Mouse (Mus musculus): Measurements from ENCODE around the gene Lrp8.
A peak's percentile ranks its signal among the peaks of the same experiment; 100 is the strongest.

Lrp8 gene

DNA sequence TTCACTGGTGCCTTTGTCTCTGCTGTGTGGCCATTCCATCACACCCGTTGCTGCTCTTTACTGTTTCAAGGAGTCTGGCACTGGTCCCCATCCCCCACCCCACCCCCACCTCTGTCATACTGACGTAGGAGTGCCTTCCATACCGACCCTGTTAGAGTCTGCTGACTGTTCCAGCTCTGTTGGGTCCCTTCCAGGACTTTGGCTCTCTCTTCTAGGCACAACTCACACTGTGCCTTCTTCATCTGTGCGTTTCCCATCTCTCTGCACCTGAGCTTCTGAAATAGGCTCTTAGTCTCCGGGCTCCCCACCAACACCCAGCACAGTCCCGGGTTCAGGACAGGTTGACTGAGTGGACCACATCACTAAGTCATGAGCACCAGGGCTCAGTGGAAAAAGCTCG lies 44.7 kb downstream of the Lrp8 start:
- no peak for DNase-seq (ENCODE audit: low read depth, low spot score)
- Histone ChIP-seq H3K36me3 (ENCODE audit: control insufficient read depth, insufficient read depth, low read length, poor library complexity, severe bottlenecking) (no peaks in the 10 kb centered on the region), H3K27me3 (ENCODE audit: control insufficient read depth, insufficient read depth, low read length, poor library complexity, severe bottlenecking) (no peaks in the 10 kb centered on the region)

DNA sequence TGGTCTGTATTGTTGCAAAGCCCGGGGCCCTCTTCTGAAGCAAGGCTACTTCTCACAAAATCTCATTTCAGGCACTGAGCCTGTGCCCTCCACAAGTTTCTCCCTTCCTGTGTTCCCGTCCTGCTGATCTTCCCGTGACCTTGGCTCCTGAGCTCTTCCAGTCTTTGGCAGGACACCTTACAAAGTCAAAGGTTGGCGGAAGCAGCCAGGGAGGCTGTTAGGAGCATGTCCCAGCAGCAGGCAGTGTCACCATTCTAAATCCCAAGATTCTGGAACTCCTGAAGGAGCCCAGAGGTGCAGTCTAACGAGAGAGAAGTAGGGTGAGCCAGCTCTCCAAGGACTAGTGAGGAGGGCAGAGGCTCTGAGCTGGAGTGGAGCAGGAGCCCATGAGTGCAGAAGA lies 46.5 kb downstream of the Lrp8 start:
- Histone ChIP-seq H3K27me3 (ENCODE audit: control insufficient read depth, insufficient read depth, low read length, poor library complexity, severe bottlenecking) (no peaks in the 10 kb centered on the region), H3K36me3 (ENCODE audit: control insufficient read depth, insufficient read depth, low read length, poor library complexity, severe bottlenecking) (no peaks in the 10 kb centered on the region)
- DNase-seq (ENCODE audit: low read depth, low spot score) = no peak

- H3K27me3 ChIP-seq (ENCODE audit: control insufficient read depth, insufficient read depth, low read length, poor library complexity, severe bottlenecking) = no peaks in the 10 kb centered on the region
- H3K36me3 ChIP-seq (ENCODE audit: control insufficient read depth, insufficient read depth, low read length, poor library complexity, severe bottlenecking) = no peaks in the 10 kb centered on the region
- no peak for DNase-seq (ENCODE audit: low read depth, low spot score)
These were observed 47.6 kb downstream of the Lrp8 start for GRCm38 (mm10) chr4:107849621-107850020.

- no peak for DNase-seq (ENCODE audit: low read depth, low spot score)
- H3K27me3 ChIP-seq (ENCODE audit: control insufficient read depth, insufficient read depth, low read length, poor library complexity, severe bottlenecking) = no peaks in the 10 kb centered on the region
These were observed 48.0 kb downstream of the Lrp8 start for GRCm38 (mm10) chr4:107850091-107850490.

DNA sequence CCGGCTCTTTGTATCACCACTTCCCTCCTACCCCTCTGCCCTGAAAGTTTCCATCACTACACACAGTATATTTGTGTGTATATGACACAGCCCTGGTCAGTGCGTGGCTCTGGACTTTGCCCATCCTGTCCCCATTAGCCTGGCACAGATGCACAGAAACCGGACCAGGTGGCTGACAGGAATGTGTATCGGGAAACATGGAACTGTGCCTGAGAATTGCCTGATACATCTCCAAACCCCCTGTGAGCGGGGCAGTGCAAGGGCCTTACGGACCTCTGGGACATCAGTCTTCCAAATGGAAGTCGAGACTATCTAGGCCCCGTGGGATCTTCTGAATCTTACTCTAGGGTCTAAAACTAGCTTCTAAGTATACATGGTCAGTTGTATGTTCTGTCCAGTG lies 51.3 kb downstream of the Lrp8 start:
- Histone ChIP-seq H3K36me3 (ENCODE audit: control insufficient read depth, insufficient read depth, low read length, poor library complexity, severe bottlenecking) (no peaks in the 10 kb centered on the region), H3K27me3 (ENCODE audit: control insufficient read depth, insufficient read depth, low read length, poor library complexity, severe bottlenecking) (no peaks in the 10 kb centered on the region)
- DNase-seq (ENCODE audit: low read depth, low spot score) = no peak

More at GRCm38 (mm10) chr4:107850091-107850490, 48.0 kb downstream of the Lrp8 start:
- H3K36me3 ChIP-seq (ENCODE audit: control insufficient read depth, insufficient read depth, low read length, poor library complexity, severe bottlenecking) = no peaks in the 10 kb centered on the region

DNA sequence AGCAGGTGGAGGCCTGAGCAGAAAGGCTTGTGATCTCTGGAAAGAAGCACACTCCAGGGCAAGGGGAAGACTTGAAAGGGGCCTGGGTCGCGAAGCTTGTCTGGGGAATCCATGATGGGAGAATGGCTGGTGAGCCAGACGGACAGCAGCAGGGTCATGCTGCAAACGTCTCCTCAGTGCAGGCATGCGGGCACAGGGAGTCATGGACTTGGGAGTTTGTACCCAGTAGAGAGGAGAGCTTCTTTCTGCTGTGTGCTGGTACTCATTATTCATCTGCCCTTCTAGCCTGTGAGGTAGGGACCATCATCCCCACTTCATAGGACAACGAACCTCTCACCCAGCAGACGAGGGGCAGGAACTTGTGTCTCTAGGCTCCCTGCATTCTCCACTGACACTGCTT lies 51.8 kb downstream of the Lrp8 start:
- DNase-seq (ENCODE audit: low read depth, low spot score) = no peak
- Histone ChIP-seq H3K27me3 (ENCODE audit: control insufficient read depth, insufficient read depth, low read length, poor library complexity, severe bottlenecking) (no peaks in the 10 kb centered on the region), H3K36me3 (ENCODE audit: control insufficient read depth, insufficient read depth, low read length, poor library complexity, severe bottlenecking) (no peaks in the 10 kb centered on the region)

- DNase-seq (ENCODE audit: low read depth, low spot score) = no peak
- Histone ChIP-seq H3K36me3 (ENCODE audit: control insufficient read depth, insufficient read depth, low read length, poor library complexity, severe bottlenecking) (no peaks in the 10 kb centered on the region), H3K27me3 (ENCODE audit: control insufficient read depth, insufficient read depth, low read length, poor library complexity, severe bottlenecking) (no peaks in the 10 kb centered on the region)
These were observed 55.1 kb downstream of the Lrp8 start for GRCm38 (mm10) chr4:107856958-107857686.

DNA sequence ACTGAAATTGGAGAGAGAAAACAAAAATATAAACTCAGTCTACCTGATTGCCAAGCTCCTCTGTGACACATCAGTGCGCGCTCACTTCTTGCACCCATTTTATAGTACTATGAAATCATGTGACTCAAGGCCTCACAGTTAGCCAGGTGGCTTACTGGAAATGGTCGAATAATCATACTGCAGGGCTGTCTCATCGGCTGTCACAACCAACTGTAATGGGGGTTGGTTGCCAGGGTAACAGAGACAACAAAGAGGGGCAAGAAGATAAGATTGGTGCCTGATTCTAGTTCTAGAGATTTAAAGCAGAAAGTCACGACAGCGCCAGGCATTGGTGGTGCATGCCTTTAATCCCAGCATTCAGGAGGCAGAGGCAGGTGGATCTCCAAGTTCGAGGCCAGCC lies 56.9 kb downstream of the Lrp8 start:
- DNase-seq (ENCODE audit: low read depth, low spot score) = no peak
- Histone ChIP-seq H3K36me3 (ENCODE audit: control insufficient read depth, insufficient read depth, low read length, poor library complexity, severe bottlenecking) (no peaks in the 10 kb centered on the region), H3K27me3 (ENCODE audit: control insufficient read depth, insufficient read depth, low read length, poor library complexity, severe bottlenecking) (no peaks in the 10 kb centered on the region)

GRCm38 (mm10) chr4:107864866-107865265 lies 62.8 kb downstream of the Lrp8 start:
- DNase-seq (ENCODE audit: low read depth, low spot score) = no peak
- Histone ChIP-seq H3K36me3 (ENCODE audit: control insufficient read depth, insufficient read depth, low read length, poor library complexity, severe bottlenecking) (no peaks in the 10 kb centered on the region), H3K27me3 (ENCODE audit: control insufficient read depth, insufficient read depth, low read length, poor library complexity, severe bottlenecking) (no peaks in the 10 kb centered on the region)

DNA sequence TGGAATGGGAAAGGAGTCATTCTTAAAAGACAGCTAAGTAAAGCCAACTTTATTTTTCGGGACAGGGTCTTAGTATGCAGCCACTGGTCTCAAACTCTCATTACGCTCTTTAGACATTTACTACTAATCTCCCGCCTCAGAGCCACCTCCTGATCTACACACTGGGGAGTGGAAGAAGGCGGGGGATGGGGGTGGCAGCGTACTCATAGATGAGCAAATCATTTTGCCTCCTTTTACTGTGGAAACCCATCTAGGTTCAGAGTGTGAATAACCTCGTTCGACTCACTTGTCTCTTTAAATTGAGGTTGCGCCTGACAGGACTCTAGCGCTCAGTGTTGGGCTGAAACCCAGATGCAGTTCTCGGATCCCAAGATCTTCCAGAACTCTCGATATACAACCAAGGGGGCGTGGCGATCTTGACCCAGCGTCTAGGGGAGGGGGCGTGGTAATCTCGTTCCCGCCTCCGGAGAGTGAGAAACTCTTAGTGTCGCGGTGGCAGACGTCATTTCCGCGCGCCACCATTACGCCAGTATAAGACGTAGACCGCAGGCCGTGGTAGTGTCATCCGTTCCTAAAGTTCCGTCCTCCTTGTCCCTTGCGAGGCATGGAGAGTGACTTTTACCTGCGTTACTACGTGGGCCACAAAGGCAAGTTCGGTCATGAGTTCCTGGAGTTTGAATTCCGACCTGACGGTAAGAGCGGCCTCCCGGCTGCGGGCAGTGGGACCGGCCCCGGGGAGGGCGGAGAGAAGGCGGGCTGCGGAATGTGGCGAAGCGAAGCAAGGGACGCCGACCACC lies 77.4 kb downstream of the Lrp8 start, which contains the start of gene Magoh:
TSS of gene Magoh (plus strand) at position 502 of the 797 bp plus-strand sequence.
- Histone ChIP-seq H3K36me3 (ENCODE audit: control insufficient read depth, insufficient read depth, low read length, poor library complexity, severe bottlenecking) (peaks cover 1% of the 10 kb centered on the region; the same call in 1 of the 2 replicates), H3K27me3 (ENCODE audit: control insufficient read depth, insufficient read depth, low read length, poor library complexity, severe bottlenecking) (no peaks in the 10 kb centered on the region)
- peak; percentile 97 for DNase-seq (ENCODE audit: low read depth, low spot score)

GRCm38 (mm10) chr4:107881631-107882030 lies 79.6 kb downstream of the Lrp8 start:
- no peak for DNase-seq (ENCODE audit: low read depth, low spot score)
- Histone ChIP-seq H3K27me3 (ENCODE audit: control insufficient read depth, insufficient read depth, low read length, poor library complexity, severe bottlenecking) (no peaks in the 10 kb centered on the region), H3K36me3 (ENCODE audit: control insufficient read depth, insufficient read depth, low read length, poor library complexity, severe bottlenecking) (peaks cover 3% of the 10 kb centered on the region; the same call in 1 of the 2 replicates)

GRCm38 (mm10) chr4:107886371-107886770 lies 84.3 kb downstream of the Lrp8 start:
- no peaks in the 10 kb centered on the region for H3K27me3 ChIP-seq (ENCODE audit: control insufficient read depth, insufficient read depth, low read length, poor library complexity, severe bottlenecking)
- peaks cover 3% of the 10 kb centered on the region; the same call in 1 of the 2 replicates for H3K36me3 ChIP-seq (ENCODE audit: control insufficient read depth, insufficient read depth, low read length, poor library complexity, severe bottlenecking)
- DNase-seq (ENCODE audit: low read depth, low spot score) = no peak

- H3K27me3 ChIP-seq (ENCODE audit: control insufficient read depth, insufficient read depth, low read length, poor library complexity, severe bottlenecking) = no peaks in the 10 kb centered on the region
- H3K36me3 ChIP-seq (ENCODE audit: control insufficient read depth, insufficient read depth, low read length, poor library complexity, severe bottlenecking) = 0 out of 2 replicates have a peak, but pooled peaks cover 2% of the 10 kb centered on the region
- DNase-seq (ENCODE audit: low read depth, low spot score) = no peak
These were observed 87.3 kb downstream of the Lrp8 start for GRCm38 (mm10) chr4:107889385-107889730.

DNA sequence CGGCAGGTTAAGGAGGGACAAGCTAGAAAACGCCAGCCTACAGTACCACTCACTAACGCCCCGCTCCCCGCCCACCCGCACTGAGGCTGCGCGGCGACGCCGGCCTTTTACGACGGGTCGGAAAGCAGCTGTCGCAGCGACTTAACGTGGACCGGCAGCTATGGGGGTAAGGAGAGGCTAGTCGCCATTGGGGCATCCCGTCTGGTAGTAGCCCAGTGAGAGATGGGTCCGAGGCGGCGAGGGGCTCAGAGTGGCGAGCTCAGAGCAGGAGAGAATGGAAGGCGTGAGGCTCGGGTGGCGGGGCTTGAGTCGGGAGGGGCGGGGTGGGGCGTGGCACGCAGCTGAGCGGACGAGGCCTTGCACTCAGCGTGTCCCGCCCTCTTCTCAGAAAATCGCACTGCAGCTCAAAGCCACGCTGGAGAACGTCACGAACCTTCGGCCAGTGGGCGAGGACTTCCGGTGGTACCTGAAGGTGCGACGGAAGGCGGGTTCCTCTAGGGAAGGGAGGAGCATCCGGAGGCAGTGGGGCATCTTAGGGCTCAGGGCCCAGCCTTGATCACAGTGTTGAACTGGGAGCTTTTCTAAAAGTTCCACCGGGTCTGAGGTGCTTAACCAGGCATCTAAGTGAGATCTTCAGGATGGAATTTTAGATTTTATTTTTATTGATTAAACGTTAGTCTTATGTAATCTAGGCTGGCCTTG lies 87.8 kb downstream of the Lrp8 start, which contains the start of gene 0610037L13Rik:
TSS of gene 0610037L13Rik (plus strand) at position 83 of the 702 bp plus-strand sequence.
- peak; percentile 97 for DNase-seq (ENCODE audit: low read depth, low spot score)

DNA sequence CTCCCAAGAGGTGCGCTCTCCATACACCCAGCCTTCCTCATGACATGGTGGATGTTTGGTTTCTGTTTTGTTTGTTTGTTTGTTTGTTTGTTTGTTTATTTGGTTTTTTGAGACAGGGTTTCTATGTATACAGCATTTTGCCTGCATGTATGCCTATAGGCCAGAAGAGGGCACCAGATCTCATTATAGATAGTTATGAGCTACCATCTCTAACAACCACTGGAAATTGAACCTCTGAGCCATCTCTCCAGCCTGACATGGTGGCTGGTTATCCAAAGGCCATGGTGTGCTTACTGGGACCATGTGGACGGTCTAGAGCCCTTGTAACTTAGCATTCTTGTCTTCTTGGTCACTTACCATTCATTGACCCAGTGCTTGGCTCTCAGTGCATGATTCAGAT lies 90.6 kb downstream of the Lrp8 start:
- Histone ChIP-seq H3K36me3 (ENCODE audit: control insufficient read depth, insufficient read depth, low read length, poor library complexity, severe bottlenecking) (no peaks in the 10 kb centered on the region; the same call in 1 of the 2 replicates), H3K27me3 (ENCODE audit: control insufficient read depth, insufficient read depth, low read length, poor library complexity, severe bottlenecking) (no peaks in the 10 kb centered on the region)
- DNase-seq (ENCODE audit: low read depth, low spot score) = peak; percentile 43

More for the DNA sequence above, 87.8 kb downstream of the Lrp8 start, which contains the start of gene 0610037L13Rik:
- Histone ChIP-seq H3K36me3 (ENCODE audit: control insufficient read depth, insufficient read depth, low read length, poor library complexity, severe bottlenecking) (no peaks in the 10 kb centered on the region), H3K27me3 (ENCODE audit: control insufficient read depth, insufficient read depth, low read length, poor library complexity, severe bottlenecking) (no peaks in the 10 kb centered on the region)
